ENCODE assay signal across 10 mouse cellular contexts in the genomic region with DNA sequence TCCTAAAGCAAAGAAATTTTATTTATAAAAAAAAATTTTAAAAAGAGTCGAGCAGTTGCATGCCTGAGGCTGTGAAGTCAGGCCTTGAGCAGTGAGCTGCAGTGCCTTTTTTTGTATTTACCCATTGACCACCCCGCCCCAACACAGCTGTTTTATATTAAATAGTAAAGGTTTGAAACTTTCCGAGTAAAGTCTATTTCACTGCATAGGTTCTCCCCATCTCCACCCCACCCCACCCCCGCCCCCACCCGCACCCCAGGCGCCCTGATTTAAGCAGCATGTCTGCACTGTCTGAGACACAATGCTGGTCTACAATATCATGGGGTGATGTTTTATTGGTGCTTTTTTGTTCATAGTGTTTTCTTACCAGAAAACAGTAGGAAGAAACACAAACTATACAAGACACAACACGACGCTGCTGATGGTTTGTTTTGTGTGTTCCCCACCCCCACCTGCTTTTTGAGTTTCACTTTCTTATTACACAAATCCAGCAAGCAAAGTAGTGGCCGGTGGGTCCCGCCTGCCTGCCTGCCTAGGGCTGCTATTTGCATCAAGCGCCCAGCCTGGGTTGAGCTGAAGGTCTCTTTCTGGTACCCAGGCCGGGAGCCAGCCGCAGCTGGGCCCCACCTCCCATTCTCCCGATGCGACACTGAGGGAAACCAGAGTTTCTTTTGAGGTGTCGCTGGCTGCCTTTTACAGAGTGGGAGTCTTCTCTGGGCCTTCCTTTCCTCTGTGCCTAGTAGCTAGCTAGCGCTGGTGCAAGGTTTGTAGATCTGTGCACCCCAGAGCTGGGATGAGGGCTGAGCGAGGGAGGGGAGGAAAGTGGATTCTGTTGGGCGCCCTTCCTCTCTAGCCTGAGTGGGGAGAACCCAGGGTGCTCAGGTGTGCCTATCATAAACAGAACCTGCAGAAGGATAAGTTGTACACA.
A peak's percentile ranks its signal among the peaks of the same experiment; 100 is the strongest.
DNase-seq lines count a peak whose midpoint lies in the region; ATAC-seq and TF ChIP-seq lines count a peak whose summit lies in the region.
"Had no signal": no experiment of that assay in that cellular context is flagged by ENCODE, and none has a peak within 500 bp of the region (broad histone marks: within the 10 kb centered on the region; RNA-seq: fewer than 3 reads in every experiment).

No protein-coding gene starts in this region.

- H3K9me3 ChIP-seq in kidney, embryonic 15.5 days (replicated peaks) = no peaks in the 10 kb centered on the region
- no peaks in the 10 kb centered on the region for H3K9me3 ChIP-seq in limb, embryonic 10.5 days (replicated peaks)

- no peaks in the 10 kb centered on the region for H3K27me3 ChIP-seq in kidney, embryonic 15.5 days
- no peaks in the 10 kb centered on the region for H3K27me3 ChIP-seq in limb, embryonic 10.5 days (ENCODE audit: low read depth, poor library complexity, severe bottlenecking)
- no peaks in the 10 kb centered on the region for H3K27me3 ChIP-seq in splenic B cell, adult 2 months (ENCODE audit: control insufficient read depth, insufficient read depth, low read length, poor library complexity, severe bottlenecking)

- no peak for TF ChIP-seq CTCF in bone marrow, adult 2 months (IDR thresholded peaks at IDR 0.05; ENCODE audit: control insufficient read depth, insufficient read depth, low read length)

- H3K27ac ChIP-seq in kidney, embryonic 15.5 days = no peak overlapping the region
- H3K27ac ChIP-seq in bone marrow, adult 2 months (ENCODE audit: control insufficient read depth, insufficient read depth, low read depth, low read length, poor library complexity) = peak overlapping the region; percentile 48; the same call in 1 of the 2 replicates
- peak overlapping the region; percentile 66; the same call in 1 of the 2 replicates for H3K27ac ChIP-seq in limb, embryonic 10.5 days

- DNase-seq in kidney, adult 11 months = no peak
- peak; percentile 57 for DNase-seq in limb, embryonic 10.5 days (ENCODE audit: low spot score)
- peak; percentile 44 for DNase-seq in splenic B cell, adult 2 months (ENCODE audit: low read depth, low spot score)
- DNase-seq in cerebellum, adult 9-10 months = no peak
- DNase-seq in Muller cell, postnatal 12 days (ENCODE audit: inconsistent ontology term) = no peak
- DNase-seq: kidney, adult 9 months; right cerebral cortex, postnatal 4 days had no signal

- H3K4me3 ChIP-seq in kidney, embryonic 15.5 days (replicated peaks) = no peak overlapping the region
- H3K4me3 ChIP-seq in bone marrow, adult 2 months (replicated peaks; ENCODE audit: control insufficient read depth, low read depth, low read length) = peak overlapping the region; percentile 19
- H3K4me3 ChIP-seq in limb, embryonic 10.5 days = 0 out of 2 replicates have a peak overlapping the region, but pooled peaks have one; percentile 22

- no peak for ATAC-seq in kidney, embryonic 15.5 days (replicated peaks; ENCODE audit: low FRiP score)
- ATAC-seq in erythroid progenitor cell, adult 5-6 weeks (replicated peaks; ENCODE audit: low FRiP score, poor library complexity, severe bottlenecking) = no peak

- WGBS in kidney, embryonic 15.5 days = 47% methylated on average over 19 of the region's 19 CpGs
- 26% methylated on average over 19 of the region's 19 CpGs for WGBS in bone marrow, adult 2 months
- WGBS in limb, embryonic 10.5 days = 36% methylated on average over 19 of the region's 19 CpGs

- TF ChIP-seq POLR2A in bone marrow, adult 2 months (IDR thresholded peaks at IDR 0.05; ENCODE audit: borderline replicate concordance, control insufficient read depth, low read depth, low read length) = no peak

- peak overlapping the region; percentile 25; the same call in 1 of the 2 replicates for H3K4me2 ChIP-seq in kidney, embryonic 15.5 days

- H3K36me3 ChIP-seq in kidney, embryonic 15.5 days = no peaks in the 10 kb centered on the region
- no peaks in the 10 kb centered on the region for H3K36me3 ChIP-seq in limb, embryonic 10.5 days
- H3K36me3 ChIP-seq in splenic B cell, adult 2 months (ENCODE audit: control insufficient read depth, insufficient read depth, low read length, poor library complexity, severe bottlenecking) = no peaks in the 10 kb centered on the region

- peaks cover 5% of the 10 kb centered on the region; the same call in 1 of the 2 replicates for H3K4me1 ChIP-seq in kidney, embryonic 15.5 days
- H3K4me1 ChIP-seq in bone marrow, adult 2 months (ENCODE audit: control insufficient read depth, insufficient read depth, low read length) = no peaks in the 10 kb centered on the region; the same call in 1 of the 2 replicates
- peaks cover 9% of the 10 kb centered on the region for H3K4me1 ChIP-seq in limb, embryonic 10.5 days

- no peak overlapping the region for H3K9ac ChIP-seq in kidney, embryonic 15.5 days

Comparison
In these comparisons a context has a peak if more than half of its experiments do, and no peak if none do; other contexts are left out.
1. DNase-seq: peak in limb, embryonic 10.5 days (single experiment) and splenic B cell, adult 2 months (single experiment); none in kidney, adult 11 months (single experiment), cerebellum, adult 9-10 months (single experiment) and Muller cell, postnatal 12 days (single experiment).